Mouse (Mus musculus): Measurements from ENCODE around the gene Col6a6.

Col6a6 gene

GRCm38 (mm10) chr9:105801463-105801862, 26.5 kb downstream of the Col6a6 start:
- DNase-seq (ENCODE audit: low read depth, low spot score) = no peak

- DNase-seq (ENCODE audit: low read depth, low spot score) = no peak
Observed at GRCm38 (mm10) chr9:105800286-105800685, 27.7 kb downstream of the Col6a6 start.

GRCm38 (mm10) chr9:105796137-105796536, 31.8 kb downstream of the Col6a6 start:
- DNase-seq (ENCODE audit: low read depth, low spot score) = no peak

DNA sequence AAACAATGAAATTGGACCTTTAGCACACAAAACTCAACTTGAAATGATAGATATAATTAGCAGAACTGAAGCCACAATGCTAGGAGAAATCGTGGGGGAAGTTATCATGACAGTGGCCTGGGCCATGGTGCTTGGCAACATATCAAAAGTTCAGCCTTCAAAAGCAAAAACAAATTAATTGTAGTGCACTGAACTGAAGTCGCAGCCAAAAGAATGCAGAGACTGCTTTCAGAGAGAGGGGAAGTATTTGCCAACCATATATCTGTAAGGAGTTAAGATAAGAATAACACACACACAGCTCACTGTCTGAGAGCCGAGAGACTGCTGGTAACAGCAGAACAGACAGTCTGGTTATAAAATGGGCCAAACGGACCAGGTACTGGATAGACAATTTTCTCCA, 33.0 kb downstream of the Col6a6 start:
- DNase-seq (ENCODE audit: low read depth, low spot score) = no peak

GRCm38 (mm10) chr9:105791810-105792209, 36.1 kb downstream of the Col6a6 start:
- no peak for DNase-seq (ENCODE audit: low read depth, low spot score)

- no peak for DNase-seq (ENCODE audit: low read depth, low spot score)
Observed at GRCm38 (mm10) chr9:105788203-105788602, 39.8 kb downstream of the Col6a6 start.

DNA sequence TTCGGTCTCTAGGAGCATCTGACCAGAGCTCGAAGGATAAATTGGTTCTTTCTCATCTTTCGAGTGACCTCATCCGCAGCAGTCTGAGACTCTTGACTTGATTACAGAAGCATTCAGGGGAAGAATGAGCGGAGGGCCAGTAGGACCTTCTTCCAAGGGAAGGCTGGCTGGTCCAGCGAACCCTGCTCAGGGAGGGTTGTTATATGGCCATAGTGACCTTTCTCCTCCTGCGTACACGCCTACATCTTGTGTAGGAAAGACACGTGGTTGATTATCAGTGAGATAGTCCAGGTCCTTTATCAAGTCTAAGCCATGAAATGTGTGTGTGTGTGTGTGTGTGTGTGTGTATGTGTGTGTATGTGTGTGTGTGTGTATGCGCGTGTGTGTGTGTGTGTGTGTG, 40.2 kb downstream of the Col6a6 start:
- DNase-seq (ENCODE audit: low read depth, low spot score) = no peak

DNA sequence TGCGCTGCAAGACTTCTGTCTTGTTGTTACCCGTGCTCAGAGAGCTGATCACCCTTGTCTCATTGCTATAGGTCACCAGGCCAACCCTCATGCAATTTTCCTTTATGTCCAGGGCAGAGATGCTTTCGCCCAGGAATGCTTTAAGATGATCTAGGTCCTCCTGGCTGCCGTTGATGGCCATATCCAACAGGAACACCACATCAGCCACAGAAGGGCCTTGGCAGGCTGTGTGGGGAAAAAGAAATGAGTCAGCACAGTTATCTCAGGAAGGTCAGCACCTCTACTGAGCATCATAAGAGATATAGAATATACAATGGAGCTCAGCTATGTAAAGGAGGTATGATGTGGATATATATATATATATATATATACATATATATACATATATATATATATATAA, 43.9 kb downstream of the Col6a6 start:
- DNase-seq (ENCODE audit: low read depth, low spot score) = no peak

DNA sequence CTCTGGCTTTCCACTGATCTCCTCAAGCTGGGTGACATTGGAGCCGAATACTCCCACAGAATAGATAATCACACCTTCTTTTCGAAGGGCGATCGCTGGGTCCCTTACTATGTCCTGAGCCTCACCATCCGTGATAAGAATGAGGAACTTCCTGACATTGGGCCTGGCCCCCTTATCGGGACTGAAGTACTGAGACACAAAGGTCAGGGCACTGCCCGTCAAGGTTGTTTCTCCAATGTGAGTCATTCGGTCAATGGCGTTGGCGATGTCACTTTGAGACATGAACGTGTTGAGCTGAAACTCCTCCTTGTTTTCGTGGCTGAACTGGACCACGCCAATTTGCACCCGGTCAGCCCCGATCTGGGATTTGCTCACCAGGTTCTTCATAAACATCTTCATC, 47.3 kb downstream of the Col6a6 start:
- DNase-seq (ENCODE audit: low read depth, low spot score) = no peak

- no peak for DNase-seq (ENCODE audit: low read depth, low spot score)
Observed at GRCm38 (mm10) chr9:105778741-105779140, 49.2 kb downstream of the Col6a6 start.

DNA sequence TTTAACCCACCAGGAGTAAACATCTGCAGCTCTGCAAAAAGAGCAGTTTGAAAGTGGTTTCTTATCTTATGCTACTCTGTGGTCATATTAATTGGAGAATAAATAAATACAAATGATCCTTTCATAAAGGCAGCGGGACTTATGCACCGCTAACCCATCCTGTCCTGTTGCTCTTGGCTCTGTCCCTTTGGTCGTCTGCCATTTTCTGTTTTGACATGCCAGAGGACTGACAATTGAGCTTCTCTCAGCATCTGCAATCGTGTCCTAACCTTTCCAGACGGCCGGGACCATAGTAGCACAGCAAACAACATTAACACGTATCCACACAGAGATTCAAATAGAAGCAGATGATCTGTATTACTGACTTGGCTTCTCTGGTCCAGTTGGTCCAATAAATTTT, 53.1 kb downstream of the Col6a6 start:
- no peak for DNase-seq (ENCODE audit: low read depth, low spot score)

DNA sequence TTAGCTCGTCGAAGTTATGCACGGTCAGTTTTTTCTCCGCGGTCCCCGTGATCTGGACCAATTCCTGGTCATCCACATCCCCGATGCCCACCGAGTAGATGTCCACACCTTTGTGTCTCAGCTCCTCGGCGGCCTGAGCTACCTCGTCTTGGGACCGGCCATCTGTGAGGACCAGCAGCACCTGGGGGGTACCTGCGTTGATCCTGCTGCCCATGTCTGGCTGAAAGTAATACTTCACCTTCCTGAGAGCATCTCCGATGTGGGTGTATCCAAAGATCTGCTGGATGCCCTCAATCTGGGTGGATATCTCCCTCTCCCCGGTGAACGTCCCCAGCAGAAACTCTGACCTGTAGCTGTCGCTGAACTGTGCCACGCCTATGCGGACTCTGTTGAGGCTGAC, 53.6 kb downstream of the Col6a6 start:
- DNase-seq (ENCODE audit: low read depth, low spot score) = no peak

- no peak for DNase-seq (ENCODE audit: low read depth, low spot score)
Observed at GRCm38 (mm10) chr9:105771380-105771779, 56.6 kb downstream of the Col6a6 start.

DNA sequence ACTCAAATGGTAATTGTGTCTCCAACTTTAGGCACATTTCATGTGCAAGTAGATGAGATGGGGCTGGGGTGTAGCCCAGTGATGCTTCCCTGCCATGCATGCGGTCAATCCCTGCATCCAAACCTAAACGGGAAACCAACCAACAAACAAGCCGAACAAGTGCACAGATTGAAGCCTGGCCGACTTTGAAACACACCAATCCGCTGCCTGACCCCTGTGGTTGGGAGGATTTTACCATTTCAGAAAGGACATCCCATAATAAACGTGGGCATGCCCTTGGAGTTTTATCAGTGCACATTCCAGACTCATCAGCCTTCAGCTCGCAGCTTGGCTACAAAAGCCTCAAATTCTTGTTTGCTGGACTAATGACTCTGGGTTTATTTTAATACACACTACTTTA, 57.3 kb downstream of the Col6a6 start:
- DNase-seq (ENCODE audit: low read depth, low spot score) = no peak

- DNase-seq (ENCODE audit: low read depth, low spot score) = no peak
Observed at GRCm38 (mm10) chr9:105765891-105766290, 62.1 kb downstream of the Col6a6 start.

DNA sequence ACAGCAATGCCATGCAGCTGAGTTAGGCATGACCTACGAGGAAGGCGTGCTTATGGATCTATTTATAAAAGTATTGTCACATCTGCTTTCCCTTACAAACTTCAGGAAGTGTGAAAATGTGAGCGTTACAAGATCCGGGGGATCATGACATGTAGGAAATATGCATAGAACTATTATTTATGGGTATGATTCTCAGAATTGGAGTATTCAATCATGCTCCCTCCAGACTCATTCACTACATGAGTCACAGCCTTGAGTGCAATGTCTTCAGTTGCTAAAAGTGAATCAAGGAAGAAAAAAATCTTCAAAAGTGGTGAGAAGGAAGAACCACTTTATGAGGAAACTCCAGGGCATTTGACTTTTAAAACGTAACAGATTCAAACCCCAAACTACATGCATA, 63.3 kb downstream of the Col6a6 start:
- no peak for DNase-seq (ENCODE audit: low read depth, low spot score)

DNA sequence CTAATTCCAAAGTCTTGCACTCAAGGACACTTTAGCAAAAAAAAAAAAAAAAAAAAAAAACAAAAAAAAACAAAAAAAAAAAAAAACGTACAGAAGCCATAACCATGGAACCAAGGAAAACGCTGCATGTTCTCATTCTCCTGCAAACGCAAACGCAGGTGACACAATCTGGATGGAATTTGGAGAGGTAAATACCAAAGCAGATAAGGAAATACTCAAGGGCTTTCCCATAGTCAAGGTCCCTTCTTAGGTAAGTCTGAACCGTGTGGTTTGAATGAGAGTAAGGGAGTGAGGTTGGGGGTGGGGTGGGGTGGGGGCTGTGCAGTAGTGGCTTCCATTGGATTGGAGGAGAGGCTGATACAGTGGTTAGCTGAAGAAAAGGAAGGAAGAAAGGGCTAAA, 63.8 kb downstream of the Col6a6 start:
- DNase-seq (ENCODE audit: low read depth, low spot score) = no peak

DNA sequence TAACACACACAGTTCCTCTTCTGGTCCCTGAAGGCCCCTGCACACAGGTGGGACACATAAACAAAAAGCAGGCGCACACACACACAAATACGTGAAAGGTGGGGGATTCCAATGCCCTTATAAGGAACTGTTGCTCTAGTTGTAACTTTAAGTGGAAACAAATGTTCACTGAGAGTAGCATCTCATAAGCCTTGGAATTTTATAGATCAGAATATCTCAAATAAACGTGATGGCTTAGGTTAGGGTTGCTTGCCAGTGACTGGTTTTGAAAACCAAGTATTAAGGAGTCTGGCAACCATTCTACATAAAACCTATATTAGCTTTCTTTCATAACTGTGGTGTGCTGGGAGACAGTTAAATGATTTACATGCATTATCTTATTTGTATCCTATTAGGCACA, 64.3 kb downstream of the Col6a6 start:
- no peak for DNase-seq (ENCODE audit: low read depth, low spot score)

DNA sequence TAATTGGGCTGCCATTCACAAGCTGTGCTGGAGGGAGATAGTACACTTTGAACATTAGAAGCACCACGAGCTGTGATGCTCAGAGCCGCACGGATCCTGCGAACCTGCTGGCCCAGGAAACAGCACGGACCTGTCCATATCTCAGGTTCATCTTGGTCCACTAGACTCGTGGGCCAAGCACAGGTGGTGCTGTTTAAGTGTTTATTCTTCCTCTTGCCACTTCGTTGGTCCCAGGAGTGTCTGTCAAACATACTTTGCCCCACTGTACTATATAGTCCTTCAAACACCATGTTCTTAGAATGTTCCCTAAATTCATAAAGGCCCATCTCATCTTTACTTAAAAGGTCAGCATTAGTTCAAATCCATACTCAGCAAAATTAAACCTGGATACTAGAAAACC, 65.7 kb downstream of the Col6a6 start:
- no peak for DNase-seq (ENCODE audit: low read depth, low spot score)

DNA sequence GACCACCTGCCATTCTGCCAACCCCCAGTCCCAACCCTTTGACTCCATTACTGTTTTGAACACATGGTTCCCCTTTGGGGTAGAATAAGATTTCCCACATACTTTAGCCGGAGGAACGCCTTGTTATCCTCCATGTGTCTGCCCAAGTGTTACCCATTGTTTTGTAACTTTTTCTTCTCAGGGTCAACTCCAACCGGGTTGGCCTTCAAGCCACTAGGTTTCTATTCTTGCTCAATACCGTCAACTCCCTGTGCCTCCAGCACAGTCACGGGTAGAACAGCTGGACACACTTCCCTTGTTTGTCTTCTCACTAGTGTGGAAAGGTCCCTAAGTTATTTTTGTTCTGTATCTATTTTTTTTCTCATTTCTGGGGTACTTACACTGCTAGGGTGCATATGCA, 69.1 kb downstream of the Col6a6 start:
- DNase-seq (ENCODE audit: low read depth, low spot score) = no peak

DNA sequence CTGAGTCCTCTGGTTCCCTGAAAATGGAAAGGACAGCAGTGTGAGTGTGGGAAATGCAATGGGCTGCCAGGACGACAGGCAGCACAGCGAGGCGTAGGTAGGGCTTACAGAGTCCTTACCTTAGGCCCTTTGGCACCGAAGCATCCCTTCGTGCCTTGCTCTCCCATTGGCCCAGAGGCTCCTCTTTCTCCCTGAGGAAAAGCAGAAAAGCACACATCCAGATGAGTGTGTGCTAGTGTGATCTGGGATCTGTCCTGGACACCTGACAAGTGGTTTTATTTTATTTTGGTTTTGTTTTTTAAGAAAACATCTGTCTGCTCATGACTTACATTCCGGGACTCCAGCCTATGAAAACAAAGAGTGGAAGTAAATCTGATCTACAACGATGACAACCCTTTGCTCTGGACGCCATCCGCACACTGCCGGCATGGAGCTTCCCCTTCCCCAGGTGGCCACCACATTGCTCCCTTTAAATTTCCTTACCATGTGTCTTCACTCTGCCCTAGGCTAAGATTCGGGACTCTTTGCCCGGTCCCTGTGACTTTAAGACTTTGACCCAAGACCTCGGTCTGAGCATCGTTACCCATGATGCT, 69.7 kb downstream of the Col6a6 start:
- DNase-seq (ENCODE audit: low read depth, low spot score) = no peak

DNA sequence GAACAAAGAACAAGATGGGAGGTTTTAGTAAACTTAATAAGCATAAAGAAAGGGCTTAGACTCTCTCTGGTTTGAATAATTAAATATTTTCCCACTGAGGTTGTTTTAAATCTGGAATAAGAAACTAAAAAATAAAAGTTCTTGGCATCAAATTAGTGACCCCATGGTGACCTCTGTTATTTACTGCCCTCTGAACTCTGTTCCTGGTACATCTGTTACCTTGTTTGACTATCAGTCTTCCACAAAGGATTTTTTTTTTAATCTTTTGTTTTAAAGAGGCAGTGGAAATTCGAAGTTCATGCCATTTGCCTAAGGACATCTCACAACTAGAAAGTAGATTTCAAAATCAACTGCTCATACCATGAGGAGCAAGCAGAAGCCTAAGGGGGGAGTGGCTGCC, 73.7 kb downstream of the Col6a6 start:
- no peak for DNase-seq (ENCODE audit: low read depth, low spot score)

- no peak for DNase-seq (ENCODE audit: low read depth, low spot score)
Observed at GRCm38 (mm10) chr9:105745861-105746260, 82.1 kb downstream of the Col6a6 start.

DNA sequence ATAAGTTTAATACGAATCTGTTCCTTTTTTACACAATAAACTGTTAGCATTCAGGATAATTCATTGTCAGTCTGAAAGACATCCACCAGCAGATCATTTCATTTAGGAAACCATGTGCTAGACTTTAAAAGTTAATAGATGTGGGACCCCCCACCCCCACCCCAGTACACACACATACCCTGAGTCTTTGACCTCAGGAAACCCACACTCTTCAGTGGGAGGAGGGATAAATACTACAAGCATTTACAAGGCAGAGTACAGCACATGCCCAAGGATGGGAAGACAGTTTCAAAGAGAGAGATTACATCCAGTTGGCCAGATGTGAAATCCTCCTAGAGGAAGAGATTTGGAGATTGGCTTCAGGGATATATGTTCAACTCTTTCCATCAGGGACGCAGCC, 87.5 kb downstream of the Col6a6 start:
- DNase-seq (ENCODE audit: low read depth, low spot score) = no peak

Data from embryo, embryonic 11.5 days (tissue).